Mouse (Mus musculus) brown adipose tissue, adult 24 weeks (tissue): Measurements from ENCODE around the gene Rassf4. TPM values are rescaled to one million over a fixed set of nuclear protein-coding genes. Genes with fewer than 3 reads are reported as not detected.
A peak's percentile ranks its signal among the peaks of the same experiment; 100 is the strongest.

Experiments
- H3K27ac ChIP-seq: fragments of 200-500 bp; replicated peaks from 2 replicates; pipeline ENCODE4 v1.5.1; 2012; ENCODE audit warnings: low read depth, mild to moderate bottlenecking, low read length
- H3K4me1 ChIP-seq: fragments of 200-500 bp; 2 replicates; pipeline ENCODE4 v1.6.1; 2012; ENCODE audit warnings: low read length, mixed read lengths; ENCODE audit not compliant: control insufficient read depth, insufficient read depth, insufficient read length
- H3K4me3 ChIP-seq: fragments of 200-500 bp; 2 replicates; pipeline ENCODE4 v1.5.1; 2012; ENCODE audit warnings: low read depth, mild to moderate bottlenecking, low read length, moderate library complexity; ENCODE audit not compliant: insufficient read depth
- polyA plus RNA-seq: library from polyadenylated mRNA; stranded (reverse); fragments of >200 nt; gene quantifications from 2 replicates; pipeline ENCODE4 v1.2.4, GENCODE M21; 2012; ENCODE audit not compliant: missing spikeins, insufficient read depth, insufficient read length

Gene Rassf4
- polyA plus RNA-seq, 1 experiment: 3.6 TPM

- Histone ChIP-seq H3K27ac (peak overlapping the region; percentile 53; the same call in 1 of the 2 replicates), H3K4me3 (no peak overlapping the region), H3K4me1 (no peaks in the 10 kb centered on the region)
Measured at GRCm38 (mm10) chr6:116663364-116663763, 10.4 kb downstream of the Rassf4 start.

GRCm38 (mm10) chr6:116653684-116654454 lies 19.9 kb downstream of the Rassf4 start:
- H3K27ac ChIP-seq: peak overlapping the region; percentile 51
- peaks cover 13% of the 10 kb centered on the region for H3K4me1 ChIP-seq
- no peak overlapping the region for H3K4me3 ChIP-seq

- Histone ChIP-seq H3K4me3 (peak overlapping the region; percentile 73; the same call in 1 of the 2 replicates), H3K27ac (peak overlapping the region; percentile 91), H3K4me1 (peaks cover 18% of the 10 kb centered on the region)
Measured at GRCm38 (mm10) chr6:116653191-116653590, 20.6 kb downstream of the Rassf4 start.

GRCm38 (mm10) chr6:116651437-116652118 lies 22.2 kb downstream of the Rassf4 start:
- Histone ChIP-seq H3K4me1 (peaks cover 28% of the 10 kb centered on the region), H3K4me3 (peak overlapping the region; percentile 73), H3K27ac (peak overlapping the region; percentile 91)

GRCm38 (mm10) chr6:116650406-116650805 lies 23.3 kb downstream of the Rassf4 start, which contains the start of gene Depp1:
TSS of gene Depp1 (plus strand) at chr6:116650609.
- Histone ChIP-seq H3K4me3 (peak within 1 kb of the TSS; percentile 75), H3K27ac (peak within 1 kb of the TSS; percentile 96), H3K4me1 (peaks cover 30% of the 10 kb centered on the region)

- no peak overlapping the region for H3K4me3 ChIP-seq
- peaks cover 36% of the 10 kb centered on the region for H3K4me1 ChIP-seq
- H3K27ac ChIP-seq: peak overlapping the region; percentile 87
Measured at GRCm38 (mm10) chr6:116649811-116650210, 23.9 kb downstream of the Rassf4 start.

GRCm38 (mm10) chr6:116647763-116648162 lies 26.0 kb downstream of the Rassf4 start:
- Histone ChIP-seq H3K4me1 (peaks cover 50% of the 10 kb centered on the region), H3K4me3 (no peak overlapping the region), H3K27ac (peak overlapping the region; percentile 84)

GRCm38 (mm10) chr6:116644335-116644734 lies 29.4 kb downstream of the Rassf4 start:
- Histone ChIP-seq H3K4me3 (no peak overlapping the region), H3K27ac (peak overlapping the region; percentile 99), H3K4me1 (peaks cover 49% of the 10 kb centered on the region)

- Histone ChIP-seq H3K4me3 (no peak overlapping the region), H3K4me1 (peaks cover 50% of the 10 kb centered on the region), H3K27ac (peak overlapping the region; percentile 99)
Measured at GRCm38 (mm10) chr6:116643881-116644280, 29.9 kb downstream of the Rassf4 start.

- Histone ChIP-seq H3K4me3 (no peak overlapping the region), H3K4me1 (peaks cover 50% of the 10 kb centered on the region), H3K27ac (peak overlapping the region; percentile 99)
Measured at GRCm38 (mm10) chr6:116642942-116643341, 30.8 kb downstream of the Rassf4 start.

GRCm38 (mm10) chr6:116639663-116640062 lies 34.1 kb downstream of the Rassf4 start:
- Histone ChIP-seq H3K4me1 (peaks cover 58% of the 10 kb centered on the region), H3K27ac (peak overlapping the region; percentile 87)

GRCm38 (mm10) chr6:116638871-116639270 lies 34.9 kb downstream of the Rassf4 start:
- H3K27ac ChIP-seq: peak overlapping the region; percentile 87
- no peak overlapping the region for H3K4me3 ChIP-seq
- H3K4me1 ChIP-seq: peaks cover 62% of the 10 kb centered on the region

More at GRCm38 (mm10) chr6:116639663-116640062, 34.1 kb downstream of the Rassf4 start:
- no peak overlapping the region for H3K4me3 ChIP-seq

- H3K4me1 ChIP-seq: peaks cover 52% of the 10 kb centered on the region
- no peak overlapping the region for H3K4me3 ChIP-seq
- peak overlapping the region; percentile 87; the same call in 1 of the 2 replicates for H3K27ac ChIP-seq
Measured at GRCm38 (mm10) chr6:116637496-116637895, 36.3 kb downstream of the Rassf4 start.

- H3K4me1 ChIP-seq: peaks cover 52% of the 10 kb centered on the region
- peak overlapping the region; percentile 97 for H3K27ac ChIP-seq
- no peak overlapping the region for H3K4me3 ChIP-seq
Measured at GRCm38 (mm10) chr6:116636581-116637235, 37.0 kb downstream of the Rassf4 start.
